Mouse (Mus musculus) C2C12 (cell line): ENCODE results near the gene Herc1. TPM values are rescaled to one million over a fixed set of nuclear protein-coding genes. Genes with fewer than 3 reads are reported as not detected.

Experiments
- H3K27me3 ChIP-seq: one replicate; pipeline ENCODE4 v1.6.1; 2011; ENCODE audit not compliant: control insufficient read depth, insufficient read depth, insufficient read length
- H3K36me3 ChIP-seq: one replicate; pipeline ENCODE4 v1.6.1; 2011; ENCODE audit not compliant: control insufficient read depth, insufficient read depth
- H3K4me3 ChIP-seq: one replicate; pipeline ENCODE4 v1.5.1; 2011; ENCODE audit warnings: mild to moderate bottlenecking, control low read depth; ENCODE audit not compliant: poor library complexity, insufficient read depth, severe bottlenecking
- H3K79me2 ChIP-seq: one replicate; pipeline ENCODE4 v1.6.1; 2011; ENCODE audit not compliant: control insufficient read depth, insufficient read depth
- H3K79me3 ChIP-seq: one replicate; pipeline ENCODE4 v1.6.1; 2011; ENCODE audit warnings: low read depth, control low read depth
- H3ac ChIP-seq: one replicate; pipeline ENCODE3; 2011; ENCODE audit warnings: low read depth; ENCODE audit not compliant: control insufficient read depth, insufficient read length
- CEBPB ChIP-seq: IDR thresholded peaks from one replicate; pipeline ENCODE4 v1.6.1; 2011; ENCODE audit warnings: low read depth, mild to moderate bottlenecking, control low read depth, moderate library complexity
- CTCF ChIP-seq: IDR thresholded peaks from one replicate; pipeline ENCODE4 v1.5.1; 2011; ENCODE audit not compliant: control insufficient read depth, insufficient read depth, insufficient read length
- FOSL1 ChIP-seq: IDR thresholded peaks from one replicate; pipeline ENCODE4 v1.8.0; 2011; ENCODE audit warnings: mild to moderate bottlenecking, low read length; ENCODE audit not compliant: poor library complexity, insufficient read depth, severe bottlenecking
- MAX ChIP-seq: IDR thresholded peaks from one replicate; pipeline ENCODE4 v1.6.1; 2011; ENCODE audit warnings: mild to moderate bottlenecking, control low read depth
- MYOD1 ChIP-seq: IDR thresholded peaks from one replicate; pipeline ENCODE4 v1.6.1; 2011; ENCODE audit warnings: low read depth; ENCODE audit not compliant: control insufficient read depth, insufficient read length
- MYOG ChIP-seq: IDR thresholded peaks from one replicate; pipeline ENCODE4 v1.6.1; 2011; ENCODE audit not compliant: control insufficient read depth, insufficient read length; ENCODE audit errors: extremely low read depth
- USF1 ChIP-seq: IDR thresholded peaks from one replicate; pipeline ENCODE4 v1.6.1; 2011; ENCODE audit warnings: low read depth, mild to moderate bottlenecking, control low read depth, moderate library complexity
- polyA plus RNA-seq: library from polyadenylated mRNA; unstranded; fragments of >200 nt; fragmentation: generic; extraction: Trizol; gene quantifications from one replicate; pipeline ENCODE4 v1.2.1, GENCODE M21; 2012; ENCODE audit warnings: missing spikeins

Herc1 gene
- polyA plus RNA-seq, 1 experiment: 7.8 TPM

DNA sequence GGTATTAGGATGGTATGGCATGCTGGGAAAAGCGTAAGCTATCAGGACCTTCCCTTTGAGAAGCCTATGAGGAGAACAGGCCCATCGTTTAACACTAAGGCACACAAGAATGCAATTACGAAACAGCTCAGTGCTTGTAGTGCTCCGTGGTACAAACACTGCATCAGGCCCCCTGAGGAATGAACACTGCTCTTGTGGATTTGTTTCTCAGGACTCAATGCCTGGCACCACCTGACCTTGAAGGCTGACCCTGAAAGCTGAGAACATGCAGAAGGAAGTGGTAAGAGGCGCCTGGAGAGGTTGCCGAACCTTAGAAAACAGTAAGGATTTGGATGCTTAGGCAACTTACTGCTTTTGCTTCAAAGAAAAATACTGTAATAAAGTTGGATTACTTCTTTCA, 20.8 kb upstream of the Herc1 start:
- Histone ChIP-seq H3K27me3 (no peaks in the 10 kb centered on the region), H3K79me3 (no peaks in the 10 kb centered on the region), H3K36me3 (no peaks in the 10 kb centered on the region), H3K4me3 (no peak overlapping the region), H3ac (no peak overlapping the region), H3K79me2 (no peaks in the 10 kb centered on the region)
- no peak for TF ChIP-seq CTCF
- no peak for TF ChIP-seq MAX
- no peak for TF ChIP-seq USF1
- no peak for TF ChIP-seq MYOD1
- no peak for TF ChIP-seq CEBPB
- TF ChIP-seq MYOG: no peak
- no peak for TF ChIP-seq FOSL1

GRCm38 (mm10) chr9:66330437-66330836, 19.8 kb upstream of the Herc1 start:
- Histone ChIP-seq H3K4me3 (no peak overlapping the region), H3K79me3 (no peaks in the 10 kb centered on the region), H3ac (no peak overlapping the region), H3K79me2 (no peaks in the 10 kb centered on the region), H3K27me3 (no peaks in the 10 kb centered on the region), H3K36me3 (no peaks in the 10 kb centered on the region)
- no peak for TF ChIP-seq MYOG
- no peak for TF ChIP-seq USF1
- TF ChIP-seq MAX: no peak
- no peak for TF ChIP-seq FOSL1

- no peak overlapping the region for H3ac ChIP-seq
- H3K36me3 ChIP-seq: no peaks in the 10 kb centered on the region
- no peaks in the 10 kb centered on the region for H3K79me3 ChIP-seq
- H3K27me3 ChIP-seq: no peaks in the 10 kb centered on the region
- H3K4me3 ChIP-seq: no peak overlapping the region
- no peaks in the 10 kb centered on the region for H3K79me2 ChIP-seq
- no peak for TF ChIP-seq MAX
- TF ChIP-seq FOSL1: no peak
- no peak for TF ChIP-seq CEBPB
- TF ChIP-seq CTCF: no peak
- no peak for TF ChIP-seq USF1
- TF ChIP-seq MYOD1: no peak
- no peak for TF ChIP-seq MYOG
Measured at GRCm38 (mm10) chr9:66331548-66331947, 18.7 kb upstream of the Herc1 start.

- no peaks in the 10 kb centered on the region for H3K79me2 ChIP-seq
- H3K36me3 ChIP-seq: no peaks in the 10 kb centered on the region
- no peaks in the 10 kb centered on the region for H3K27me3 ChIP-seq
- no peak for TF ChIP-seq CEBPB
- TF ChIP-seq MAX: no peak
- TF ChIP-seq MYOG: no peak
- no peak for TF ChIP-seq CTCF
- TF ChIP-seq MYOD1: no peak
- TF ChIP-seq FOSL1: no peak
- TF ChIP-seq USF1: no peak
- no peak overlapping the region for H3K4me3 ChIP-seq
- H3K79me3 ChIP-seq: no peaks in the 10 kb centered on the region
- no peak overlapping the region for H3ac ChIP-seq
Measured at GRCm38 (mm10) chr9:66332393-66332792, 17.9 kb upstream of the Herc1 start.

- Histone ChIP-seq H3K79me3 (no peaks in the 10 kb centered on the region), H3K4me3 (no peak overlapping the region), H3ac (no peak overlapping the region), H3K79me2 (no peaks in the 10 kb centered on the region), H3K27me3 (no peaks in the 10 kb centered on the region), H3K36me3 (no peaks in the 10 kb centered on the region)
- no peak for TF ChIP-seq MAX
- no peak for TF ChIP-seq MYOG
- no peak for TF ChIP-seq MYOD1
- TF ChIP-seq CEBPB: no peak
- TF ChIP-seq USF1: no peak
- TF ChIP-seq FOSL1: no peak
- TF ChIP-seq CTCF: no peak
Measured at GRCm38 (mm10) chr9:66337280-66337679, 13.0 kb upstream of the Herc1 start.

DNA sequence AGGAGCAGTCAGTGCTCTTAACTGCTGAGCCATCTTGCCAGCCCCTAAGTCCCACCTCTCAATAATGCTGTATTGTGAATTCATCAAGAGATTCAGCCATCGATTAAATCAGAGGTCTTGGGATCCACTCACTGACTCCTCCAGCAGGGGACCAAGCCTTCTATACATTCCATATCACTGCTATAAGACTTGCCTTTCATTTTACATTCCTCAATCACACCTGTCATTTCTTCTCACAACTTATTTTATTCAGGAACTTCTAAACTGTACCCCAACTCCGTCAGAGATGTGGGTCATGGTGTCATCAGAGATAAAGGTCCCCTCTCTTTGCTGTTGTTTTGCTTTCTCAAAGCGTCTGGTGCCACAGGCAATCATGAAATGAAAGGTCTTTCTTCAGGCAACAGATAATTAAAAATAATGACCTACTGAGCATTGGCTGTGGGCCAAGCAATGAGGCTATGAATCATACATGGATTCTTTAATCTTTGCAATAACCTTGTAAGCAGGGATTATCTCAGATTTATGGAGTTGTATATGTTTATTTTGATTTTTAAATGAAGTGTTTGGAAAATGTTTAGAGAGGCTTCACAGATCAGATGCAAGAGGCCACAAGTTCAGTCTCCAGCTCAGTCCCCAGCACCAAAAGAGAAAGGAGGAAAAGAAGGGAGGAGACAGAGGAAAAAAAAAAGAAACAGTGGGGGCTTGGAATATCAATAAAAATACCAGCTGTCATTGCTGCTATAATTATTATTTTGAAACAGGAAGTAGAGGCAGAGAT, 12.1 kb upstream of the Herc1 start:
- no peaks in the 10 kb centered on the region for H3K79me2 ChIP-seq
- no peaks in the 10 kb centered on the region for H3K79me3 ChIP-seq
- H3K36me3 ChIP-seq: no peaks in the 10 kb centered on the region
- H3K27me3 ChIP-seq: no peaks in the 10 kb centered on the region
- no peak overlapping the region for H3ac ChIP-seq
- TF ChIP-seq CEBPB (no peak), CTCF (no peak), MAX (no peak), MYOD1 (no peak), MYOG (no peak), USF1 (no peak), FOSL1 (no peak)
- H3K4me3 ChIP-seq: no peak overlapping the region
